Mouse (Mus musculus): ENCODE measurements at regions not wholly inside any gene's neighbourhood (a gene's known extent, or its start where the extent isn't known, plus 50 kb on each side); places are given as distances from the start of the nearest gene placed in this dataset.
"Not testable (repeated sequence)": the region's sequence is repeated elsewhere in the genome, so short reads cannot be mapped to it uniquely, and the experiment has no call there.

DNA sequence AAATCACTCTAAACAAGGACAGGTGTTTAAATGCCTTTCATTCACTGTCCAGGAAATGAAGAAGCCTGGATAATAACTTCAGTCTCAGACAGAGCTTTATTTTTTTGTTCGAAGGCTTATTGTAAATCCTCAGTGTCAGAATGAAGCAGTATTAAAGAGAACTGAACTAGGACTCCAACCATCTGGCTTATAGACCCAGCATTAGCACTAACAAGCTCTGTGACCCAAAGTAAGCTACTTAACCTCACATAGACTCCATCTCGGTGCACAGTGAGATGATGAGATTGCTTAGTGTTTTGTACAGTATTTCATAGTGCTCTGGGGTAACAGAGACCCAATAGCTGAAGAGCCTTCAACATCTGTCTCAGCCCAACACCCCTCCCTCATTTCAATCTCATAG is 738.2 kb upstream of the Map3k7 start:
- DNase-seq (ENCODE audit: low spot score) = no peak

DNA sequence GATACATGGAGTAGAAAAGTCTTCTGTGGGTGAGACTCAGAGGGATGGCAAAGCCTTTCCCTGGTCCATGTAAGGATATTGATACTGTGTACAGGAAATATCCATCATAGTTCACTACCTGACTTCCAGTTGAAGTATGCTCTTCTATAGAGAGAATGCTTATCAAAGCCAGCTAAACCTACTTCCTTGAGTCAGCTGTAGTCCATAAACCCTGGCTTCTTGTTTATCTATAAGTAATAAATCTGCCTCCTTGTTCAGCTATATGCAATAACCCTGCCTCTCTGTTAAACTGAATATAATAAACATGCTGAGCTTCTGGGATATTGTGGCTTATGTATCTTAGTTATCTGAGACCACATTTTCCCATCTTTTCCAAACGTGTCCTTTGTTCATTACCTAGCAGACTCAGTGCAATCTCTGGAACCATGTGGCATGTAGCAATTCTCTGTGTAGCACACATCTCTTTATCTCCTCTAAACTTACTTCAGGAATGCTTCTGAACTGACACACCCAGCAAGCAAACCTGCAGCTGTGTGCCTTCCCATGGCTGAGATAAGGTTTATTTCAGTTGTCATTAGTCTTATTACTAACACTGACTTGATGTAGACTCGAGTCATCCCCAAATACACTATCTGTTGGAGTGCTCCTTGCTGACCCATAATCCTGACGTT is 694.9 kb upstream of the Map3k7 start:
- no peak for DNase-seq (ENCODE audit: low spot score)

DNA sequence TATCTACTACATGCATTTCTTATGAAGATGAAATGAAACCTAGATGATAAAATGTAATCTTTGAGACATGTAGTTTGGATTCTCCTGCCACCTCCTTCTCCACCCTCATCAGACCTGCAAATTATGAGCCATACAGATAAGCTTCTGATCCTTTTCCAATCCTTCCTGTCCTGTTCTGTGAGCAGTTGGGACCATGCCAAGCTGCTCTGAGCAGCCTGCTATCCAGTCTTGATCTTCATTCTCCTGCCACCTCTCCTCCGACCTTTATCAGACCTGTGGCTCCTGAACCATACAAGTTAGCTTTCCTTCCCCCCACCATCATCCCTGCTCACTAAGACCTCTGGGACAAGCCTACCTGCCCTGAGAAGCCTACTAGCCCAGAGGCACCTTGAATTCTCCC is 689.8 kb upstream of the Map3k7 start:
- no peak for DNase-seq (ENCODE audit: low spot score)

DNA sequence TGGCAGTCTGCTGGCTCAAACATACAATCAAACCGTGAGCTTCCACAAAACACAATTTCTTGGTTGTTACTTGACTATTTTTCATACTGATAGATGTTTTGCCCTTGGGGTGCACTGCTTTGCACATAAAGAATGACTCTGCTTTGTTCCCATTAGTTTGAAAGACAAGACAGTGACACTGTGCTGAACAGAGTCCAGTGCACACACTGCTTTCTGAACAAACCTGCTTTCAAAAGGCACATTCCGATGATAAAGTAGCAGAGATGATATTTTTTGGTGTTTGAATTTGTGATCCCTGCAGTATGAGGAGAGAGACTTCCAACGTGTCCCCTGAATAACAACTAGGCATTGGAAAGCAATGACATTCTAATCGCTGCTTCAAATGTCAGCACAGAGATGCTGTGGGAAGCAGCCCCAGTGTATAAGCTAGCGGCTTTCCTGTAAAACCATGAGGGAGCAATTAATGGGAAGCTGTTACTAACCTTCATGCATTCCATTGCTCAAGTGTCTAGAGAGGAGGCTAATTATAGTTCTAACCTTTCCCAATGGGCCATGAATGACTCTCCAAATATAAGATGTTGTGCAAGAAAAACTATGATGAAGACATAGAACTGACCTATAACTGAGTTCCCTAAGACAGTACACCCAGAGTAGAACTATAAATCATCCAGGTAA is 673.5 kb upstream of the Map3k7 start:
- no peak for DNase-seq (ENCODE audit: low spot score)

DNA sequence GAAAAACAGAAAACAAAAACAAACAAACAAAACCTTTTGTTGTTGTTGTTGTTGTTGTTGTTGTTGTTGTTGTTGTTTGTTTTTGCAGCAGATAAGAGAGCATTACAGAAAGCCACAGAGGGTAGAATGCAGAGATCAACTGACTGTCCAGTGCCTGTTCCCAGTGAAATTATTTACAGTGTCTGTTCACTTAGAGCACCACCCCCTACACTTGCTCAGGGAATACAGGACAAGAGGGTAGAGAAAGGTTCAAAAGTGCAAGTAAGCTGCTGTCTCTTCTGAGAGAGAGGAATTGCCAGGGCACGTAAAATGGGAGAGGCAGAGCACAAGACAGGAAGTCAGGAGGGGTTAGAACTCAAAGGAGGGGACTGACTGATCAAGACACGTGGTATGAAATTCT is 670.1 kb upstream of the Map3k7 start:
- no peak for DNase-seq (ENCODE audit: low spot score)

DNA sequence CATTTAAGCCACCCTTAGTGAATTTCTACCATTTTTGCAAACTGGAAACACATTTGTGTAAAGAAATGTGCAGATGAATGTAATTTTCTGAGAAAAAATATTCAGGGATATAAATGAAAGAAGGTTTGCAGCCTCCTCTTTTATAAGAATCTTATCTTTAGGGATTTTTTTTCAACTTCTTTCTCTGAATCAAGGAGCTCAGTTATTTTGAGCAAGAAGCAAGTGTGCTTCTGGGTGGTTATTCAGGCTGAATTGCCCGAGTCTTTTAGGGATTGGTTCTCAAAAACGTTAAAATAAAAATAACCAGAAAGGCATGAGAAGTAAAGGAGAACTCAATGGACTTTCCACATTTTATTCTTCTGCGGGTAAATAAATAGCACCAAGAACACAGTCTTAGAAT is 666.0 kb upstream of the Map3k7 start:
- no peak for DNase-seq (ENCODE audit: low spot score)

DNA sequence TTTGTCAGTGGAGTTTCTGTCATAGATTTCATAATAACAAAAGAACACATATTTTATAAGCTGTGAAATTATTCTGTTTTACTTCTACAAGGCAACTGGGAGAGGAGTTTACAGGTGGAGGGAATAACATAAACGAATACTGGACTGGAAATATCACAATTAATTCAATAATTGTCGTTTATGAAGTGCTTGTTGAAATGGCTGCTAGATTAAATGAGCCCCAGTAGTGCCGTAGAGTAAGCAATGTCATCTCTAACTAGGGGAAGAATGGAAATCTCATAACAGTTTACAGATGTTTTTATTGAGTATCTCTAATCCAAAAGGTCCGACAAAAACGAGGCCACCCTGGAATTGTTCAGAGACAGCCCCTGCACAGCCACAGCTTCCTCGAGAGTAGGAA is 644.6 kb upstream of the Map3k7 start:
- DNase-seq (ENCODE audit: low spot score) = no peak

DNA sequence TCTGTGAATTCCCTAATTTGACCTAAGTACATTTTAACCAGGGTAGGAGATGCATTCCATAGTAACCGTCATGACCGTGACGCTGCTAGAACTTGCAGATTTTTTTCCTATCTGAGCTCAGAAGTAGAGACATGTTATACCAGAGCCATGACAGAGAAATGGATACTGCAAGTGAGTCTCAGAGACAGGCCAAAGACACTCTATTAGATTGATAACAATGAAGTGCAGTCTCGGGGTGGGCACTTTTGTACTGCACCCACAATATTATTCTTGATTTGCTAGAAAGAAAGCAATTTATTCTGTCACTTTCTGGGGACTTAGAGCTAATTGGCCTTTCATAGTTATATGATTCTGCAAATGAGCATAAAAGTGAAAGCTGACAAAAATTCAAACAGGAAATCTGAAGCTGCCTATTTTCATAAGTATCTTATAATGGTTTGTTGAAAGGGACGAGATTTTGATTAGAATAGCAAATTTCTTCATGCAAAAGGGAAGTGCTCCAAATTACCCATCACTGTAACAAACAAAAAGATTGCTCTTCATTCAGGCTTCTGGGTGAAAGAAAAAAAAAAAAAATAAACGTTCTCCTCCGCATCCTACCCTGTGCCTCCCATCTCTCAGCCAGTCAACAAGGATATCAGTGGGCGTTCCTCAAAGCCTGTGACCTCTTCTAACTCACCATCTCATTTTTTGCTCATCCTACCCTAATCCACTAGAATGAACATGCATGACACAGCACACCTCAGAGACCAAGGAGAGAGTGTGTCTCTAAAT is 643.0 kb upstream of the Map3k7 start:
- DNase-seq (ENCODE audit: low spot score) = no peak

DNA sequence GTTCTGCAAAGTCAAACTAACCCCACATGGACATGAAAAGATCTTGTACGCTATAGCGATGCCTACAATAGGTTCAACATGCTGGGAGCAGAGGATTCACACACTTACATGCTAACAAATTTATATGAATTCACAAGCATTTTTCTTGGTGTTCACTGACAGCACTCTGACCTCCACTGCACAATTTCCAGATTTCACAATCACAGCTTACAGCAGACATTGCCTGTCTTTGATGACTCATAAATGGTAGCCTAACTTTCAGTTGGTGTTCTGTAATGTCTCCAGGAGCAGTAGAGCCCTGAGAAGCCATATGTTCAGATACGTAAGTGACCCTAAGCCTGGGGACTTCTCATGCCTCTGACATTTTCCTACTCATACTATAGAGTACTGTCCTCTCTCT is 640.1 kb upstream of the Map3k7 start:
- no peak for DNase-seq (ENCODE audit: low spot score)

DNA sequence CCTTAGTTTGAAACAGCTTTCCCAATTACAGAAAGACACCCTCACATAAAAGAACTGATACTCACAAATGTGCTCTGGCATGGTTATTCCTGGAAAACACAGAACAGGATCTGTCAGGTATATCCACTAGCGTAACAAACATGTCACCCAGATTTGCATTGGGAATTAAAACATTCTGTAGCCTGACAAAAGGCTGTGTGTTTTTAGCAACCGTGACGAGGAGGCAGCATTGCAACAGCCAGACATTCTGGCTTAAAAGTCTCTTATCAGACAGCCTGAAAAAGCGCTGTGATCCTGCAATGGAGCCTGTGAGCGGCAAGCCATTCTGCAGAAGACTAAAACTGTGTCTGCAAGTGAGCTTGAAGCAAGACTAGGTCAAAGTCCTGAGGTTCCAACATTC is 635.1 kb upstream of the Map3k7 start:
- DNase-seq (ENCODE audit: low spot score) = no peak

DNA sequence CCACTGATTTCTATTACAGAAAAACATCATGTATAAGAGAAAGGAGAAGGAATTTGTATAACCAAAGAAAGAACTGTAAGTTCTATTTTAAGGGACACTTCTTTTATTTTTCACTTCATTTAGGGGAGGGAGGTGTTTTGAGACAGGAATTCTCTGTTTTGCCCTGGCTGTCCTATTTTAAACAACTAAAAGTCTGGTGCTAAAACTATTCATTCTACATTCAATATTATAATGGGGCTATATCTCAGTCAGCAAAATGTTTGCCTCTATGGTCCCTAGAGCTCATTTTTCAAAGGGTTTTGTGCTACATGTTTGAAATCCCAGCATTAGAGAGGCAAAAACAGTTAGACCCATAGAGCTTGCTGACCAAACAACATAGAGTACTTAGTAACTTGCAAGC is 632.8 kb upstream of the Map3k7 start:
- DNase-seq (ENCODE audit: low spot score) = no peak

DNA sequence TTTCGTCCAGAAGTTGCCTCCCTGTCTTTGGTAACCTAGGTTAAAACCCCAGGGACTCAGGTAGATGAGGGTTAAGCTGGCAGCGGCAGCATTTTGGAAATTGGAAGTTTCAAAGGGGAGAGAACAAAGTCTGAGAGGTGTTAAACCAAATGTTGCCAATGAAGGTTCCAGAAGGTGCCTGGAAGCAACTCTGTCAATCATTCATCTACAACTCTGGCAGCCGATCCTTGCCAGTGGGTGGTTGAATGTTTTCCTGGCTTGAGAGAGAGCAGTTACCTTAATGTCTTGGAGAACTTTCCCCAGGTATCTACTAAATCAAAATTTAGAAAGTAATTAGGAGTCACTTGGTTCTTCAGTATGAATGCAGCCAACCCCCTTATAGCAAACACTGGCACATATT is 628.2 kb upstream of the Map3k7 start:
- DNase-seq (ENCODE audit: low spot score) = no peak

DNA sequence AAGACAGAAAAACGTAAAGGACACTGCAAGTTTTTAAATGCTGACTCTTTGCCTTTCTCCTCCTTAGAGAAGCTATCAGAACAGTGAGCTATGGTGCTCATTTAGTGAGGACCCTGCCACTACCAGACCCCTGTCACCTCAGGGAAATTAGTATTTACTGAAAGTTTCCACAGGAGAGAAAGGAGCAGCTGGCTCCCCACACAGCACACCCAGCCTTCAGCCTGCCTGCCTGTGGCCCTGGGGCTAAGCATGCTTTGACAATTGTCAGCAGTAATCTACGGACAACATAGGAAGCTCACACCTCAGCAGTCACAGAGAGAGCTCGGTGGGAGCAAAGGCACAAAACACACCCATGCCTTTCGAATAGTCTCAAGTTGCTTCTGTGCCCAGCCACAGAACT is 625.9 kb upstream of the Map3k7 start:
- no peak for DNase-seq (ENCODE audit: low spot score)

DNA sequence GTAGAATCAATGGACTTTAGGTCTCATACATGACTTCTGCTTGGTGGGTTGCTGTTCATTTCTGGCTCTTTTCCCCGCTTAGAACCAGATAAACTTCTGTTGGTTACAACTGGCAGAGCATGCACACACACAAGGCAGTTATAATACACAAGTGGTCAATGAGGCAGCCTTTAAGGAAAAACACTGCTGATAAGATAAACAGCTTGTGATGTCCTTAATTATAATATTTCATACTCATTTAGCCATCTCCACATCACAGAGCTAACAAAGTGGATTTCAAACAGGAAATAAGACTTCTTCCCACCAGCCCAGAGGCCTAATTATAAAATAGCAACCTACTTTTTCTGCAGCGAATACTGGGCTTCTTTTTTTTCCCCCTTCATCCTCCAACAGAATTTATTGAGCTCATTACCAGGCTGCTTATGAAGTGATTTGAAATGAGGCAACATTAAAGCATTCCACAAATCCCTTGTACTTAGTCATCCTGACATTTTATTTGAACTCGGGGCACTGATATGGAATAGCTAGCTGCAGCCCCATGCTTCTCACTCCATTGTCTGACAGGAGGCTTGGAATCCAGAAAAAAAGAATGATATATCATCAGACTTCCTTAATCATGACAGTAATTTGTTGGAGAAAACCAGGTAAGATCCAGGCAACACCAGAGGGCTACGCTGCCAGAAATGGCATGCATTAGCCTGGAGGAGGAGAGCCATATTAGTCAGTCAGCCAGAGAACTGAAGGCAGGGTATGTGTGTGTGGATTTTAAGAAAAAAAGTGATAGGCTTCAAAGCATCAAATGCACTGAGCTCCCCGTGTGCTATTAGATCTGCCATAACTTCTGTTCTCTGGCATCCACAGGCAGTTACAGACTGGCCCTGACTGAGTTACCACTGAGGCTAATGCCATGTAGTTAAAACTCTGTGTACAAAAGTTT is 620.3 kb upstream of the Map3k7 start:
- DNase-seq (ENCODE audit: low spot score) = no peak

DNA sequence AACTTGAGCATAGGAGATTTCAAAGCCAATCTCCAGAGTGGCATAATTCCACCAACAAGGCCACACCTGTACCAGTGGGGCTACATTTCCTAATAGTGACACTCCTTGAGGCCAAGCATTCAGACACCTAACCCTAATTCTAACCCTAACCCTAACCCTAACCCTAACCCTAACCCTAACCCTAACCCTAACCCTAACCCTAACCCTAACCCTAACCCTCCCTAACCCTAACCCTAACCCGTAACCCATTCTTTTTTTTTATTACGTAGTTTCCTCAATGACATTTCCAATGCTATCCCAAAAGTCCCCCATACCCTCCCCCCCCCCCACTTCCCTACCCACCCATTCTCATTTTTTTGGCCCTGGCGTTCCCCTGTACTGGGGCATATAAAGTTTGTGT is 609.9 kb upstream of the Map3k7 start:
- not testable (repeated sequence) for DNase-seq (ENCODE audit: low spot score)

DNA sequence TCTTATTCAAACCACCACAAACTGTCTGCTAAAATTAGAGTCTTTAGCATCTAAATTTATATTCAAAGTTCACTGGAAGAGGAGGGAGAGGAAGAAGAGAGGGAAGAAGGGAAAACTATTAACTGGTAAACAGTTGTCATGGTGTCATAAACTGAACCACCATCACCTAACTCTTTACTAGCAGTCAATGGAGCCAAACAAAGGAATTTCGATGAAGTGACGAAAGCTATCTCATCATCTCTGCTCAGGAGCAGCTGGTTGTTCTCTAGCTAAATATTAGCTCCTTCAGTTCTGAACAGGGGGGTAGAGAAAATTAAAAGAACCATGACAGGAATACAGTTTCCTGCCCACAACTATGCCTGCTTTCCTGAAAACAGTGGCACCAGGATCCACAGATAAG is 608.9 kb upstream of the Map3k7 start:
- no peak for DNase-seq (ENCODE audit: low spot score)

DNA sequence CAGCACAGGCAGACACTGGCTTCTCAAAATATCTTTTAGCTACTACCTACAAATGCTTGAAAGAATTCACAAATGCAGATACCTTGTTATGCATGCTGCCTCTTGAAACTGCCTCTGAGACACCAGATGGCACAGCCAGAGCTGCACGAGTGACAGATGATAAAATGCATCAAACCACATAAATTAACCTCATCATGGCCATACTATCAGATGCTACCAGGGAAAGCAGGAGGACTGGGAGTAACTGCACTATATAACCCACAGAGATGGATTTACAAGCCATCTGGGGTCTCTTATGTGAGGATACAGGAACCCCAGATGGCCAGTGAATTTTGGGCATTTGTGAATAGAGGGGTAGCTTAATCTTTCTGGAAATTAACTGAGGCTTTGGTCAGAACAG is 597.7 kb upstream of the Map3k7 start:
- no peak for DNase-seq (ENCODE audit: low spot score)

DNA sequence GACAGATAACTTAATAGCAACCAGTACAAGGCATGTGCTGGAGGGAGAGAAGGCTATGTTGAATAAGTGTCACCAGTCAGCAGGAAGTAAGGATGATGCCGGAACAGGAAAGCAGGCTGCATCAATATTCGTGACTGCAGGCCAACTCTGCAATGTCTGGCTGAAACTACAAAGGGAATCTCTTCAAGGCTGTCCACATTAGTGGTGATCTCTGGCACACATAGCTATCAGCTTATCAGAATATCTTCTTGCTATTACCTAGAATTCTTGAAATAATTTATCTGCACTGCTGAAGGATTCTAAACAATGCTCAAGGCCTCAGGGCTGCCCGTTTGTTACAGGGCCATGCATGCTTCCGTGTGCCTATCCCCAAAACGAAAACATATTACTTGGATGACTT is 596.9 kb upstream of the Map3k7 start:
- no peak for DNase-seq (ENCODE audit: low spot score)

DNA sequence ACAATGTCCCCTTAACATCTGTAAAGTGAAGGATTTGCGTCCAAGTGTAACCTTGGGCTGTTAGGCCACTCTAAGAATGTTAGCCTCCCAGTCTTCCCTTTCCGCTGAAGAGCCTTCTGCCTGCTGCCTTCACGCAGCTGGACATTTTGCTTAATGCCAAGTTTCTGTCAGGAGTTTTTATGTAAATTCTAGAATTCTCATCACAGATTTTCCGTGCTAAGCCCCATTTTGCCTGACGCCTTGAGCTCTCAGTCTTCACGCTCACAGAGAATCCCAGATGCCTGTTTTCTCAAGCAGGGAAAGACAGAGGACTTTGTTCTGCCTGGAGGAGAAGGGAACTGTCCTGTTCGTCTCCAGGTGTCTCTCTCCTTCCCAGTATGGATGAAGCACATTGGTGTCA is 593.8 kb upstream of the Map3k7 start:
- DNase-seq (ENCODE audit: low spot score) = no peak

DNA sequence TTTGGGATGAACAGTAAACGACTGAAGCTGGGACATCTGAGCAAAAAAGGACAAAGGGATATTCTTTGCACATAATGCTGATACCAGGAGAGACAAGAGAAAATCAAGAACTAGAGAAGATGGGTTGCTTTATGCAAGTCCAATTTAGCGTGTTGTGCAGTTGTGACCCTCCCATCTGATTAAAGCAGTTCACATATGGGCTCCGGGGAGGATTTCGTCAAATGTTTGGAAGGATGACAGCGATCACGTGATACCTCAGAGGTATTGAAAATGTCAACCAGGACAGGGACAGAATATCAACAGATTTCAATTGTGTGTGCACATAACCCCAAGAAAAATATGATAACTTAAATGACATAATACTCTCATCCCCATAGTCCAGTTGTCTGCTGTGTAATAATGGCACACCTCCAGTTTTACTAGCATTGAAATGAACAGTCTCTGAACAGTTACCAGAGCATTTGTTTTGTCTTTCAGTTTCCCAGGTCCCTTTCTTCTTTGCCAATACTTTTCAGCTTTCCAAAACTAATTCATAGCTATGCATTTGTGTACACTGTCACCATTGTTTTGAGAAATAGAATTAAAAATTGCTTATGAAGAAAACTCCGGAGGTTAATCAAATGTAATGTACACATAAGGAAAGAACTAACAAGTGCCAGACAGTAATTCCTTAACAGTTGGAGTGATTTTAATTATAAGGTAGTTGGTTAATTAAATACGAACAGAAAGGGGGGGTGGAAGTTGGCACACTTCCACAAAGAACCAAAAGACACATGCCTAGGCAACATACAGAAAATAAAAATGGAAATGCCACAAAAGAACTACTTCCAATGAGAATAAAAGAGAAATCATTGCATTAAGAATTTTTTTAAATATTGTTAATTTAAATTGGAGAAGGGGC is 582.6 kb upstream of the Map3k7 start:
- DNase-seq (ENCODE audit: low spot score) = no peak

DNA sequence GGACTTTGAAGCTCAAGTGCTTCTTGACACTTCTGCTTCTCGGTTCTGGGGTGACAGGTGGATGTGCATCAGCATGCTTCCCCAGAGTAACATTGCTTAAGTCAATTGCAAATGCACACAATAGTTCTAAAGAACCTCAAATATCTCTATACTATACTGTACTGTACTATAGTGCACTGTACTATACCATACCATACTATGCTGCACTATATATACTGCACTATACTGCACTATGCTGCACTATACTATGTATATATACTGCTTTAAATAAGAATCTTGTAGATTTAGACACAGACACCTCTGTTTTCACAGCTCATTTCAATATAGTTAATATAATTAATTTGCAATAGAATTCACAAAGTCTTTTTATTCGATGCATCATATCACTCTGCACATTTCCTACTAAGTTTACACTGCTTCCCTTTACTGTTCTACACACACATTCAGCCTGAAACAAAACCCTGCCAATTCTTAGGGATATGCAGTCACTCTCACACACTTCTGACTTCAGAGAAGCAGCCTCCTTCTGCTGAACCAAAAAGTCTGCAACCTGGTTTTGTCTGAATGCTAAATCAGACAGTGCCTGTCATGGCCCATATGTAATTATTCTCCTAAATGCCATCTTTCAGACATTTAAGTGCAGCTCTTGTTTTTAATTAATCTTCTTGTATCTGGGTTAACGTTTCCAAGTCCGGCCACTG is 570.8 kb upstream of the Map3k7 start:
- DNase-seq (ENCODE audit: low spot score) = no peak
